Mouse (Mus musculus): Measurements from ENCODE around the gene 4930447C04Rik. TPM values are rescaled to one million over a fixed set of nuclear protein-coding genes. Genes with fewer than 3 reads are reported as not detected.

The 4930447C04Rik gene
- polyA plus RNA-seq, 1 experiment from 2014 or later: 0.08 TPM

GRCm38 (mm10) chr12:72976172-72976571 is 35.6 kb upstream of the 4930447C04Rik start:
- H3K4me1 ChIP-seq (ENCODE audit: insufficient read depth, low read depth, low read length): no peaks in the 10 kb centered on the region
- 6% methylated on average over 7 of the region's 7 CpGs for whole genome bisulfite sequencing
- no peak overlapping the region for H3K27ac ChIP-seq (ENCODE audit: low read length)
- peaks cover 5% of the 10 kb centered on the region; the same call in 1 of the 2 replicates for H3K27me3 ChIP-seq (replicated peaks; ENCODE audit: insufficient read depth, low read length)
- DNase-seq (ENCODE audit: low spot score): no peak
- no peaks in the 10 kb centered on the region for H3K36me3 ChIP-seq (ENCODE audit: insufficient read depth, low read length)
- no peak for ATAC-seq
- H3K4me3 ChIP-seq (ENCODE audit: low read depth, low read length): no peak overlapping the region
- no peaks in the 10 kb centered on the region for H3K9me3 ChIP-seq (ENCODE audit: low read length)
- no peak overlapping the region for H3K9ac ChIP-seq (replicated peaks; ENCODE audit: low read depth)
- no peak for TF ChIP-seq EP300 (IDR thresholded peaks at IDR 0.05)
- no peak for TF ChIP-seq CTCF (IDR thresholded peaks at IDR 0.05)
- H3K4me2 ChIP-seq (replicated peaks; ENCODE audit: low read depth, low read length): peak overlapping the region; percentile 44

GRCm38 (mm10) chr12:72973161-72973560 is 32.6 kb upstream of the 4930447C04Rik start:
- no peak overlapping the region for H3K9ac ChIP-seq (replicated peaks; ENCODE audit: low read depth)
- TF ChIP-seq CTCF (IDR thresholded peaks at IDR 0.05) (peak; percentile 71), EP300 (IDR thresholded peaks at IDR 0.05) (no peak)
- no peaks in the 10 kb centered on the region for H3K36me3 ChIP-seq (ENCODE audit: insufficient read depth, low read length)
- ATAC-seq: no peak
- H3K4me3 ChIP-seq (ENCODE audit: low read depth, low read length): no peak overlapping the region
- peak; percentile 76 for DNase-seq (ENCODE audit: low spot score)
- H3K9me3 ChIP-seq (ENCODE audit: low read length): no peaks in the 10 kb centered on the region
- peaks cover 5% of the 10 kb centered on the region; the same call in 1 of the 2 replicates for H3K27me3 ChIP-seq (replicated peaks; ENCODE audit: insufficient read depth, low read length)
- 2% methylated on average over 5 of the region's 6 CpGs for WGBS
- no peaks in the 10 kb centered on the region for H3K4me1 ChIP-seq (ENCODE audit: insufficient read depth, low read depth, low read length)
- H3K4me2 ChIP-seq (replicated peaks; ENCODE audit: low read depth, low read length): no peak overlapping the region
- no peak overlapping the region for H3K27ac ChIP-seq (ENCODE audit: low read length)

GRCm38 (mm10) chr12:72970620-72971019 is 30.0 kb upstream of the 4930447C04Rik start:
- no peak for TF ChIP-seq EP300 (IDR thresholded peaks at IDR 0.05)
- no peak for TF ChIP-seq CTCF (IDR thresholded peaks at IDR 0.05)
- WGBS: 60% methylated on average over 14 of the region's 14 CpGs
- Histone ChIP-seq H3K4me2 (replicated peaks; ENCODE audit: low read depth, low read length) (no peak overlapping the region), H3K27me3 (replicated peaks; ENCODE audit: insufficient read depth, low read length) (peaks cover 5% of the 10 kb centered on the region; the same call in 1 of the 2 replicates), H3K27ac (ENCODE audit: low read length) (no peak overlapping the region), H3K4me3 (ENCODE audit: low read depth, low read length) (no peak overlapping the region), H3K36me3 (ENCODE audit: insufficient read depth, low read length) (no peaks in the 10 kb centered on the region), H3K4me1 (ENCODE audit: insufficient read depth, low read depth, low read length) (no peaks in the 10 kb centered on the region), H3K9me3 (ENCODE audit: low read length) (no peaks in the 10 kb centered on the region), H3K9ac (replicated peaks; ENCODE audit: low read depth) (no peak overlapping the region)
- ATAC-seq (no peak), DNase-seq (ENCODE audit: low spot score) (no peak)

GRCm38 (mm10) chr12:72967541-72967940 is 27.0 kb upstream of the 4930447C04Rik start:
- no peak overlapping the region for H3K4me2 ChIP-seq (replicated peaks; ENCODE audit: low read depth, low read length)
- H3K27ac ChIP-seq (ENCODE audit: low read length): no peak overlapping the region
- no peak for TF ChIP-seq EP300 (IDR thresholded peaks at IDR 0.05)
- no peak for TF ChIP-seq CTCF (IDR thresholded peaks at IDR 0.05)
- no peak for DNase-seq (ENCODE audit: low spot score)
- no peaks in the 10 kb centered on the region; the same call in 1 of the 2 replicates for H3K27me3 ChIP-seq (replicated peaks; ENCODE audit: insufficient read depth, low read length)
- H3K4me1 ChIP-seq (ENCODE audit: insufficient read depth, low read depth, low read length): no peaks in the 10 kb centered on the region
- H3K36me3 ChIP-seq (ENCODE audit: insufficient read depth, low read length): no peaks in the 10 kb centered on the region
- H3K9ac ChIP-seq (replicated peaks; ENCODE audit: low read depth): no peak overlapping the region
- ATAC-seq: no peak
- H3K9me3 ChIP-seq (ENCODE audit: low read length): no peaks in the 10 kb centered on the region
- H3K4me3 ChIP-seq (ENCODE audit: low read depth, low read length): no peak overlapping the region
- 78% methylated on average over 7 of the region's 7 CpGs for WGBS

- TF ChIP-seq EP300 (IDR thresholded peaks at IDR 0.05): no peak
- no peak for TF ChIP-seq CTCF (IDR thresholded peaks at IDR 0.05)
- Histone ChIP-seq H3K4me1 (ENCODE audit: insufficient read depth, low read depth, low read length) (no peaks in the 10 kb centered on the region), H3K9ac (replicated peaks; ENCODE audit: low read depth) (no peak overlapping the region), H3K27ac (ENCODE audit: low read length) (no peak overlapping the region), H3K9me3 (ENCODE audit: low read length) (no peaks in the 10 kb centered on the region), H3K27me3 (replicated peaks; ENCODE audit: insufficient read depth, low read length) (no peaks in the 10 kb centered on the region), H3K4me2 (replicated peaks; ENCODE audit: low read depth, low read length) (no peak overlapping the region), H3K36me3 (ENCODE audit: insufficient read depth, low read length) (no peaks in the 10 kb centered on the region), H3K4me3 (ENCODE audit: low read depth, low read length) (no peak overlapping the region)
- DNase-seq (ENCODE audit: low spot score) (no peak), ATAC-seq (no peak)
- WGBS: 64% methylated on average over 6 of the region's 6 CpGs
Measured at GRCm38 (mm10) chr12:72962761-72963160, 22.2 kb upstream of the 4930447C04Rik start.

- 0 out of 2 replicates have a peak, but pooled peaks cover 3% of the 10 kb centered on the region for H3K27me3 ChIP-seq (replicated peaks; ENCODE audit: insufficient read depth, low read length)
Measured at GRCm38 (mm10) chr12:72958446-72958845, 17.9 kb upstream of the 4930447C04Rik start.

More at GRCm38 (mm10) chr12:72958446-72958845, 17.9 kb upstream of the 4930447C04Rik start:
- Histone ChIP-seq H3K4me1 (ENCODE audit: insufficient read depth, low read depth, low read length) (no peaks in the 10 kb centered on the region), H3K9ac (replicated peaks; ENCODE audit: low read depth) (no peak overlapping the region), H3K9me3 (ENCODE audit: low read length) (no peaks in the 10 kb centered on the region), H3K4me2 (replicated peaks; ENCODE audit: low read depth, low read length) (no peak overlapping the region), H3K4me3 (ENCODE audit: low read depth, low read length) (no peak overlapping the region), H3K36me3 (ENCODE audit: insufficient read depth, low read length) (no peaks in the 10 kb centered on the region), H3K27ac (ENCODE audit: low read length) (no peak overlapping the region)
- DNase-seq (ENCODE audit: low spot score) (no peak), ATAC-seq (no peak)
- 87% methylated on average over 3 of the region's 3 CpGs for WGBS
- TF ChIP-seq EP300 (IDR thresholded peaks at IDR 0.05): no peak
- TF ChIP-seq CTCF (IDR thresholded peaks at IDR 0.05): no peak
